Mouse (Mus musculus) cerebellum, postnatal 14 days (tissue): ENCODE results near the gene Chmp6.

Experiments used
- DNase-seq, 2 experiments: peaks; one replicate each; pipeline ENCODE4 v3.0.0; 2021; ENCODE audit warnings: mixed read lengths in 2 of 2

The Chmp6 gene

GRCm38 (mm10) chr11:119909436-119909835 is 3.8 kb upstream of the Chmp6 start:
- peak; percentile 84 to 91 for DNase-seq

GRCm38 (mm10) chr11:119912845-119913244 is 396 bp upstream of the Chmp6 start:
- peak in 1 of 2 experiments; percentile 44 for DNase-seq

GRCm38 (mm10) chr11:119913935-119914314 is 684 bp downstream of the Chmp6 start:
- no peak for DNase-seq

- DNase-seq: no peak
Observed at GRCm38 (mm10) chr11:119914381-119914780, 1.1 kb downstream of the Chmp6 start.

- no peak for DNase-seq
Observed at GRCm38 (mm10) chr11:119915666-119916065, 2.4 kb downstream of the Chmp6 start.

- no peak for DNase-seq
Observed at GRCm38 (mm10) chr11:119916102-119916790, 3.0 kb downstream of the Chmp6 start.

GRCm38 (mm10) chr11:119916834-119917469 is 3.7 kb downstream of the Chmp6 start:
- DNase-seq: no peak

GRCm38 (mm10) chr11:119918521-119918920 is 5.3 kb downstream of the Chmp6 start:
- DNase-seq: no peak

GRCm38 (mm10) chr11:119919432-119919831 is 6.2 kb downstream of the Chmp6 start:
- no peak for DNase-seq

- DNase-seq: peak; percentile 81 to 96
Observed at GRCm38 (mm10) chr11:119919897-119920296, 6.7 kb downstream of the Chmp6 start.

- DNase-seq: no peak
Observed at GRCm38 (mm10) chr11:119920668-119921067, 7.4 kb downstream of the Chmp6 start.

- DNase-seq: no peak
Observed at GRCm38 (mm10) chr11:119925176-119925575, 11.9 kb downstream of the Chmp6 start.

GRCm38 (mm10) chr11:119926762-119927161 is 13.5 kb downstream of the Chmp6 start:
- DNase-seq: peak in 1 of 2 experiments; percentile 14

GRCm38 (mm10) chr11:119928023-119928681 is 14.9 kb downstream of the Chmp6 start:
- DNase-seq: no peak

GRCm38 (mm10) chr11:119929603-119930265 is 16.5 kb downstream of the Chmp6 start:
- peak in 1 of 2 experiments; percentile 17 for DNase-seq

GRCm38 (mm10) chr11:119931809-119932208 is 18.6 kb downstream of the Chmp6 start:
- DNase-seq: peak; percentile 72 to 75

- DNase-seq: peak in 1 of 2 experiments; percentile 64
Observed at GRCm38 (mm10) chr11:119933142-119933541, 19.9 kb downstream of the Chmp6 start.

- DNase-seq: no peak
Observed at GRCm38 (mm10) chr11:119933819-119934583, 20.8 kb downstream of the Chmp6 start.

- DNase-seq: no peak
Observed at GRCm38 (mm10) chr11:119934773-119935172, 21.5 kb downstream of the Chmp6 start.

- peak; percentile 79 to 87 for DNase-seq
Observed at GRCm38 (mm10) chr11:119935457-119935856, 22.2 kb downstream of the Chmp6 start.

GRCm38 (mm10) chr11:119936456-119936855 is 23.2 kb downstream of the Chmp6 start:
- DNase-seq: no peak

GRCm38 (mm10) chr11:119937216-119937615 is 24.0 kb downstream of the Chmp6 start:
- DNase-seq: no peak
